Mouse (Mus musculus) gastrocnemius, postnatal 14 days (tissue): Measurements from ENCODE around the gene Zfp618. TPM values are rescaled to one million over a fixed set of nuclear protein-coding genes. Genes with fewer than 3 reads are reported as not detected.

ENCODE experiments used
- DNase-seq: peaks from one replicate; pipeline ENCODE4 v3.0.0; 2021; ENCODE audit warnings: mixed read lengths
- intact Hi-C: fragments of 180-260 bp; cut with DNase I; formaldehyde crosslinking; loops from one replicate; pipeline ENCODE4 v1.15.1; 2025; ENCODE audit warnings: low total_unique reads
- total RNA-seq, 2 experiments: library from RNA; stranded (reverse); gene quantifications; 2 replicates each; pipeline ENCODE4 v1.2.3; 2021

Zfp618 gene
- total RNA-seq, 2 experiments from 2014 or later = 1.4 to 2.7 TPM

DNA sequence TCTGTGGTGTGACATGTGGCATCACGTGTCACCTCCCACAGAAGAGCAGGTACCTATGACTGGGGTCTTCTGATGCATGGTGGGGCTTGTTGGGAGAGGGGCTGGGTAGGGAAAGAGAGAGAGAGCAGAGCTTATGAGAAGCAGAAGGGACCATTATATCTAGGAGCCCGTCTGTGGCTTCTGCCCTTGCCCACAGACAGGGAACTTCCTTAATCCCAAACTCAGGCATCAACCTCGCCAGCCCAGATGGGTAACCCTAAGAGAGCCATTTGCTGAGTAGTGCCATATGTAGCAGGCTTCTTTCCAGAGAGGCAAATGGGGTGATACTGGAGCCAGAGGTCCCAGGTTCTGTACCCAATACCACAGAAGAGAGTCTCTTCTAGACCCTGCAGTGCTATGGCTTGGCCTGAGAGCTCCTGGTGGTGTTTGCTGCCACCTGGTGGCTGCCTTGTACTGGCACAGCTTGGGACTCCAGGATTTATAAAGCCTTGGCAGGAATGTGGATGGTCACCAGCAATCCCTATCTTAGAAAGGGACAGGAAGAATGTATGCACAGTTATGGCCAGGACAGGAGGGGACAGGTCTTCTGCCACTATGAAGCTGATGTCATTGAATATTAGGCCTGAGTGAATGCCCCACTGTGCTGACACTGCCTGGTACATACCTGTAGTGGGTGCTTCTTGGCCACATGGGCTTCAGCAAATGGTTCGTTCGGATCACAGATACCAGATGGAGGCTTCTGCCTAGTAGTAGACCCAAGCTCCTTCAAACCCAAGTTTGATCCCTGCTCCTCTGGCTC, 153.5 kb downstream of the Zfp618 start:
- peak; percentile 78 for DNase-seq
- intact Hi-C loops = loop anchor here (2.0 to 5.0 kb wide), 3 partner anchors 228 to 337 kb away; no protein-coding TSS in a partner anchor

GRCm38 (mm10) chr4:63124861-63125466, 159.6 kb downstream of the Zfp618 start:
- intact Hi-C loops = no loop called here
- DNase-seq = no peak

DNA sequence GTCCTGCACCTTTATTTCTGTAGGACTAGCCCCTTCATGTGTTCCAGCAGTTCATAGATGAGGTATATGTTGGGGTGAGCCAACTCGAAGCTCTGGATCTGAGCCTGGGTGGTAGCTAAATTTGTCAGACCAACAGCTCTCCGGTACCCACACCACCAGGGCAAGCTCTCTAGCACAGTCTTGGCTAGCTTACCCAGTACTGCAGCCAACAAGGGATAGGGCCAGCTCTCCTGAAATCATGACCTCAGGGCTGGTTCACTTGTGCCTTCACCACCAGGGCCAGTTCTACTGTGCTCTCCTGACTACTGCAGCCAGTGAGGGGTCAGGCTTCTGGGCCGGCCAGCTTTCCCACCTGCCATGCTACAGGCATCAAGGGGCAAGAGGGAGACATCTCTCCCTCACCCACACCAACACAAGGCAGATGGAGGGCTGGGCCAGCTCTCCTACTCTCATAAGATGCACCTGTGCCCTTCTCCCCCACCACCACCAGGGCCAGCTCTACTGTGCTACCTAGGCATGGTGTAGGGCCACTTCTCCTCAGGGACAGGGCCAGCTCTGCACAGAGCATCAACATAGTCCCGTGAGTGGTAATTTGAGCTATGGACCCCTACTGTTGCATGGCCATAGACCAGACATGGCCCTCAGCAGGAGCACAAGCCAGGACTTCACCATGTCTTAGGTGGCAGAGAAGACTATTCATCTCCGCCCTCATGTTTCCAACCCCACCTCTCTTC, 164.7 kb downstream of the Zfp618 start:
- intact Hi-C loops = no loop called here
- peak; percentile 54 for DNase-seq

DNA sequence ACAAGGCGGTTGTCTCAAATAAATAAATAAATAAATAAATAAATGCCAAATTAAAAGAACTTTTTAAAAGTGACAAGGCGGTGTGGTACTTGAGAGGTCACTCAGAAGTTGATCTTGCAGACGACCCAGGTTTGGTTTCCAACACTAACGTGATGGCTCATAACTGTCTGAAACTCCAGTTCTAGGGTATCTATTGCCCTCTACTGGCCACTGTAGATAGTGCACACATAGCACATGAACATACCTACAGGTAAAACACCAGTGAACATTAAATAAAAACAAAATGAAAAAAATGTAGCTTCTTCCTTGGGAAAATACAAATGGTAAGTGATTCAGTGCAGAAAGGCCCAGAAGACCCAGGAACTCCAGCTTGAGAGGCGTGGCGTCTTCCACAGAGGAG, 181.9 kb downstream of the Zfp618 start:
- no peak for DNase-seq
- intact Hi-C loops = no loop called here

DNA sequence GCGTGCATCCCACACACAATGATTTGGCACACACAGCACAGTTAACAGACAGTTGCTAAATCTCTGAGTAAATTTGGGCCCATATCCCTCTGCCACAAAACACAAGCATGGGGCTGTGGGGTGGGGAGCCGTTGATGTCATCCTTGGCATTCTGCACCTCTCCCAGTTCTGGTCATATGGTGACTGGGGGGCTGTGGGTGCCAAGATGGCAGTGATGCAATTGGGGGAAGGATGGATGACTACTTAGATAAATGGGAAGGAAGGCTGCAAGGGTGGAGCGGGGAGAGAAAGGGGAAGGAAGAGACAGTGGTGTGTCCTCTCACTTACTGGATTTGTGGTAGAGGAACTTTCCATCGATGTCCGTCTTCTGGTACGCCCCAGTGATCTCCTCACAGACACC, 185.8 kb downstream of the Zfp618 start:
- intact Hi-C loops = no loop called here
- DNase-seq = no peak

GRCm38 (mm10) chr4:63154028-63154427, 188.7 kb downstream of the Zfp618 start:
- intact Hi-C loops = no loop called here
- DNase-seq = no peak

GRCm38 (mm10) chr4:63154699-63155098, 189.3 kb downstream of the Zfp618 start, which contains the start of gene Ambp:
Gene Ambp, minus strand, starts transcription at chr4:63154799.
- DNase-seq = no peak
- intact Hi-C loops = loop anchor here (5.0 kb wide), 1 partner anchor 163 kb away; no protein-coding TSS in a partner anchor

DNA sequence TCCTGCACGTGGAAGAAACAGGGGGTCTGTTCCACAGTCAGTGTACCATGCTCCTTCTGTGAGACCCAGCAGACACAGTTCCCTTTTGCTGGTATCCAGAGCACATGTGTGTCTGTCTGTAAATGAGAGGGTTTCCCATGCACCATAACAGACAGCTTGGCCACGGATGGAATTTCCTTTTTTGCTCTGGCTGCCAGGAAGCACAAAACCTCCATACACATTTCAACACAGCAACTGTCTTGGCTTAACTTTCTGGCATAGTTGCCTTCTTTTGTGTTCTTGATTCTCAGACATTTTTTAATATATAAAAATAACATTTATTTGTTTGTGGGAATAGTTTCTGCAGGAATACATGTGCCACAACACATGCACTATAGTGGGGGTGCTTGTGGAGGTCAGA, 190.2 kb downstream of the Zfp618 start:
- intact Hi-C loops = loop anchor here (5.0 kb wide), 1 partner anchor 162 kb away; no protein-coding TSS in a partner anchor
- no peak for DNase-seq

DNA sequence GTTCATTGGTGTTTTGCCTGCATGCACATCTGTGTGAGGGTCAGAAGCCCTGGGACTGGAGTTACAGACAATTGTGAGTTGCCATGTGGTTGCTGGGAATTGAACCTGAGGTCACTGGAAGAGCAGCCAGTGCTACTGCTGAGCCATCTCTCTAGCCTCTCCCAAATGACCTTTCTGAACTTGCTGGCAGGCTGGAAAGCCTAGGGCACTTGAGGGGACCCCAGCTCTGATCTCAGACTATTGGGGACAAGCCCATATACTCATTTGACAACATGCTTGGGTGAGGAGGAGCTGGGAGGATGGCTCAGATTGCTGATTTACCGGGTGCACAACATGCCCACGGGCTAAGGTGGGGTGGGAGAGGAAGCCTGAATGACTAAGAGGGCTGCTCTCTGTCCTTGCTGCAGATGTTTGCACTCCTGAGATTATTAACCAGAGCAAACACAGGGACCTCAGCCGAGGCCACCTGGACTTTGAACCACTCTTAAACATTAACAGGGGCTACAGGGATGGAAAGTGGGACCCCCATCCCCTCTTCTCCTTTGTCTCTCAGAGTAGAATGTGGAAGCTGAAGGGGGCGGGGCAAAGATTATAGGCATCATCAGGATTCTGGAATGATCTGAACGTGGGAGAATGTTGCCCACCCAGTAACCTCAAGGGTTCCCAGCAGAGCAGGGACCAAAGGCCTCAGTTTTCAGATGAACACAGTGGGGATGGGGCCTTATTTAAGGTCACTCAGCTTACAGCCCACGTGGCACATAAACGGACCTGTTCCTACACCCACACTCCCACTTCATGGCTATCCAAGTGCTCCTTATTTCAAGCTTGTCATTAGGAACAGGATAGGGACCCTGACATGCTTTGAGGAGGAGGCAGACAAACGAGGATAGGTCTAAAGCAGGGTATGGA, 191.6 kb downstream of the Zfp618 start:
- intact Hi-C loops = loop anchor here (5.0 kb wide), 1 partner anchor 160 kb away; no protein-coding TSS in a partner anchor
- no peak for DNase-seq

DNA sequence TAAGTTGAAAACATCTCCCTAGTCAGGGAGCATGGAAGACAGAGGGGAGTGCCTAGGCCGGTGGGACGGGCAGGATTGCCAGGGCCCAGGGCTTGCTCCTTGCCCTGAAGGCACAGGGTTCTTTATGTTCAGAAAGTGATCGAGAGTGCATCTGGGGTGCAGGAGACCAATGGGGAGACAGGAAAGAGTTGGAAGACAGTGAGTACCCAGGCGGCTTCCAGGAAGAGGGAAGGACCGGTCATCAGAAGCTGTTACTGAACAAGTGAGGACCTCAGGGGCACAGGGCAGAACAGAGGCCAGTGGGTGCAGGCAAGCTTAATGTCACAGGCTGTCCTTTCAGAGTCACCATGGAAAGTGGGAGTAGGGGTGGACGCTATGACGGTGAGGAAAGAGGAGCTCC, 192.8 kb downstream of the Zfp618 start:
- no peak for DNase-seq
- intact Hi-C loops = loop anchor here (5.0 kb wide), 1 partner anchor 159 kb away; no protein-coding TSS in a partner anchor

GRCm38 (mm10) chr4:63158961-63159592, 193.7 kb downstream of the Zfp618 start:
- intact Hi-C loops = loop anchor here (5.0 kb wide), 1 partner anchor 158 kb away; no protein-coding TSS in a partner anchor
- peak; percentile 90 for DNase-seq

DNA sequence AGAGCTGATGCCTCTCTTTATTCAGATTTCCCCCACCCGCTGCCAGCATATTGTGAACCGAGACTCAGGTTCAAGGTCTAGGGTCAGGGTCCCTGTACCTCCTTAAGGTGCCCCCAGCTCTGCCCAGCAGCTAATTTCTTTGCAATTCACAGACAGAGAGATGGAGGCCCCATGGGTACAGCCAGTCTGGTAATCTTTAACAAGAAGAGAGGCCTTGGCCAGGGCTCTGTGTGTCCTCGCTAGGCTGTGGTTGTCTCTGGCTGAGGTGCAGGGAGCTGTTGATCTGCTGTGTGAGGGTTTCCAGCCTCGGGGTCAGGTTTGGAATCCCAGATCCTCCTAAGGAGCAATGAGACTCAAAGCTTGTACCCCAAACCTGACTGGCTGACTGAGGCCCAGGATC, 200.3 kb downstream of the Zfp618 start:
- DNase-seq = no peak
- intact Hi-C loops = loop anchor here (5.0 kb wide), 1 partner anchor 47 kb away; the partner anchor contains the start of gene Col27a1

GRCm38 (mm10) chr4:63166323-63166722, 200.9 kb downstream of the Zfp618 start:
- intact Hi-C loops = loop anchor here (5.0 kb wide), 1 partner anchor 46 kb away; the partner anchor contains the start of gene Col27a1
- DNase-seq = no peak

GRCm38 (mm10) chr4:63170061-63170460, 204.7 kb downstream of the Zfp618 start:
- intact Hi-C loops = no loop called here
- no peak for DNase-seq

GRCm38 (mm10) chr4:63171122-63171521, 205.7 kb downstream of the Zfp618 start:
- intact Hi-C loops = no loop called here
- no peak for DNase-seq

- no peak for DNase-seq
- intact Hi-C loops = no loop called here
Measured at GRCm38 (mm10) chr4:63171969-63172685, 206.8 kb downstream of the Zfp618 start, which contains the start of gene Kif12. Gene Kif12, minus strand, starts transcription at chr4:63172131.

DNA sequence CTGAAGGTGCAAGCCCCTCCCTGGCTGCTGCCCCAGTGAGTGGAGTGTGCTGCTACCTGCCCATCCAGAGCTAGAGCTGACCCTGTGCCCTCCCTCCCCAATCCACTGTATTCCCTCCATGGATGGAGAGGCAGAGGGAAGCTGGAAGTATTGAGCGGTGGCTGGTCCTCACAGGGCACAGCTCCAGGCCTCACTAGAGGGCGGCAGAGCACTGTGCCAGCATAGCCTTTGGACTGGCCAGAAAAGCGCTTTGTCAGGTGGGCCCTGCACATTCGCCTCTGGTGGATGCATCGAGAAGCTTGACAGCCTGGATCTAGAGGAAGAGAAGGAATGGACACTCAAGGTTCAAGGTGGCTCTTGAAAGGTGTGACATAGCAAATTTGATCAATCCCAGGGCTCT, 216.2 kb downstream of the Zfp618 start:
- peak; percentile 45 for DNase-seq
- intact Hi-C loops = no loop called here
